27 mouse cellular contexts compared by ENCODE assay signal in genomic region chr3:31161336-31161735, GRCm38 (mm10). TPM values are rescaled to one million over a fixed set of nuclear protein-coding genes. Genes with fewer than 3 reads are reported as not detected.
A peak's percentile ranks its signal among the peaks of the same experiment; 100 is the strongest.
DNase-seq lines count a peak whose midpoint lies in the region; ATAC-seq lines count a peak whose summit lies in the region.
"Had no signal": no experiment of that assay in that cellular context is flagged by ENCODE, and none has a peak within 500 bp of the region (broad histone marks: within the 10 kb centered on the region; RNA-seq: fewer than 3 reads in every experiment).

No protein-coding gene starts in this region.

- WGBS in forebrain, embryonic 10.5 days: 36% methylated on average over 6 of the region's 6 CpGs
- whole genome bisulfite sequencing in forebrain, embryonic 16.5 days: 26% methylated on average over 6 of the region's 6 CpGs
- 20% methylated on average over 6 of the region's 6 CpGs for WGBS in embryonic facial prominence, embryonic 11.5 days
- WGBS in midbrain, embryonic 11.5 days: 22% methylated on average over 6 of the region's 6 CpGs

- no peaks in the 10 kb centered on the region for H3K27me3 ChIP-seq in forebrain, embryonic 10.5 days (ENCODE audit: poor library complexity, severe bottlenecking)
- no peaks in the 10 kb centered on the region for H3K27me3 ChIP-seq in forebrain, embryonic 16.5 days (replicated peaks; ENCODE audit: control insufficient read depth, insufficient read depth, low read length)
- H3K27me3 ChIP-seq in embryonic facial prominence, embryonic 11.5 days (ENCODE audit: control insufficient read depth, insufficient read depth, low read length): no peaks in the 10 kb centered on the region
- no peaks in the 10 kb centered on the region for H3K27me3 ChIP-seq in midbrain, embryonic 11.5 days (ENCODE audit: control insufficient read depth, insufficient read depth, low read length)
- H3K27me3 ChIP-seq: CH12.LX; embryonic facial prominence, embryonic 12.5 days; embryonic facial prominence, embryonic 15.5 days; forebrain, embryonic 12.5 days; forebrain, embryonic 15.5 days; hindbrain, embryonic 13.5 days had no signal

- no peak for ATAC-seq in forebrain, embryonic 16.5 days
- no peak for ATAC-seq in embryonic facial prominence, embryonic 11.5 days (replicated peaks; ENCODE audit: insufficient number of reproducible peaks, low FRiP score, low TSS enrichment, low read depth)
- no peak for ATAC-seq in midbrain, embryonic 11.5 days (ENCODE audit: low FRiP score)
- ATAC-seq: forebrain, embryonic 15.5 days; intestine, postnatal 0 days had no signal

- H3K9me3 ChIP-seq in forebrain, embryonic 10.5 days: no peaks in the 10 kb centered on the region
- no peaks in the 10 kb centered on the region for H3K9me3 ChIP-seq in forebrain, embryonic 16.5 days (ENCODE audit: control insufficient read depth, low read length)
- H3K9me3 ChIP-seq in embryonic facial prominence, embryonic 11.5 days (replicated peaks; ENCODE audit: control insufficient read depth, low read length): no peaks in the 10 kb centered on the region
- H3K9me3 ChIP-seq in midbrain, embryonic 11.5 days (ENCODE audit: control insufficient read depth, low read length): no peaks in the 10 kb centered on the region
- H3K9me3 ChIP-seq: embryonic facial prominence, embryonic 12.5 days; embryonic facial prominence, embryonic 15.5 days; forebrain, embryonic 12.5 days; forebrain, embryonic 15.5 days; G1E; hindbrain, embryonic 10.5 days; hindbrain, embryonic 13.5 days had no signal

- H3K36me3 ChIP-seq in forebrain, embryonic 10.5 days (replicated peaks): no peaks in the 10 kb centered on the region
- no peaks in the 10 kb centered on the region for H3K36me3 ChIP-seq in forebrain, embryonic 16.5 days (ENCODE audit: control insufficient read depth, insufficient read depth)
- H3K36me3 ChIP-seq in embryonic facial prominence, embryonic 11.5 days (replicated peaks; ENCODE audit: control insufficient read depth, insufficient read depth, low read depth, low read length): no peaks in the 10 kb centered on the region
- H3K36me3 ChIP-seq in midbrain, embryonic 11.5 days (ENCODE audit: control insufficient read depth, insufficient read depth, low read length): no peaks in the 10 kb centered on the region
- H3K36me3 ChIP-seq: embryonic facial prominence, embryonic 12.5 days; embryonic facial prominence, embryonic 15.5 days; forebrain, embryonic 12.5 days; forebrain, embryonic 15.5 days; G1E; hindbrain, embryonic 10.5 days; hindbrain, embryonic 13.5 days had no signal

- no peak overlapping the region for H3K4me2 ChIP-seq in forebrain, embryonic 16.5 days (ENCODE audit: low read length)
- no peak overlapping the region for H3K4me2 ChIP-seq in embryonic facial prominence, embryonic 11.5 days (ENCODE audit: low read depth, low read length)
- H3K4me2 ChIP-seq in midbrain, embryonic 11.5 days: no peak overlapping the region
- H3K4me2 ChIP-seq: embryonic facial prominence, embryonic 12.5 days; embryonic facial prominence, embryonic 15.5 days; forebrain, embryonic 12.5 days; forebrain, embryonic 15.5 days; heart, embryonic 11.5 days; hindbrain, embryonic 13.5 days had no signal

- DNase-seq in forebrain, embryonic 10.5 days (ENCODE audit: extremely low spot score, low spot score): no peak
- peak; percentile 62 for DNase-seq in Muller cell, postnatal 12 days (ENCODE audit: inconsistent ontology term)
- peak; percentile 54 for DNase-seq in embryonic facial prominence, embryonic 11.5 days (ENCODE audit: low spot score)
- peak; percentile 63 for DNase-seq in retina, postnatal 1 day
- DNase-seq in thymus, postnatal 0 days (ENCODE audit: low spot score): no peak
- DNase-seq in midbrain, embryonic 11.5 days (ENCODE audit: low spot score, missing footprints): no peak
- DNase-seq: adrenal gland, postnatal 10 days; adrenal gland, postnatal 36 days; B cell, adult 2 months; cerebellum, adult 18-20 months; cerebellum, adult 9-10 months; cerebellum, postnatal 14 days; embryo, embryonic 11 days; gastrocnemius, postnatal 10 days; gastrocnemius, postnatal 36 days; heart, postnatal 36 days had no signal

- peak overlapping the region; percentile 30; the same call in 1 of the 2 replicates for H3K27ac ChIP-seq in forebrain, embryonic 10.5 days
- no peak overlapping the region for H3K27ac ChIP-seq in forebrain, embryonic 16.5 days (ENCODE audit: low read length)
- no peak overlapping the region for H3K27ac ChIP-seq in embryonic facial prominence, embryonic 11.5 days (replicated peaks; ENCODE audit: low read depth, low read length)
- H3K27ac ChIP-seq in midbrain, embryonic 11.5 days (ENCODE audit: low read depth, low read length): no peak overlapping the region
- H3K27ac ChIP-seq: embryonic facial prominence, embryonic 12.5 days; embryonic facial prominence, embryonic 15.5 days; forebrain, embryonic 12.5 days; forebrain, embryonic 15.5 days; hindbrain, embryonic 10.5 days; hindbrain, embryonic 13.5 days had no signal

- no peak overlapping the region for H3K4me3 ChIP-seq in forebrain, embryonic 10.5 days
- H3K4me3 ChIP-seq in forebrain, embryonic 16.5 days (replicated peaks; ENCODE audit: low read length): no peak overlapping the region
- H3K4me3 ChIP-seq in embryonic facial prominence, embryonic 11.5 days (ENCODE audit: low read depth, low read length): no peak overlapping the region
- no peak overlapping the region for H3K4me3 ChIP-seq in midbrain, embryonic 11.5 days (ENCODE audit: low read depth, low read length)
- H3K4me3 ChIP-seq: embryonic facial prominence, embryonic 12.5 days; embryonic facial prominence, embryonic 15.5 days; forebrain, embryonic 12.5 days; forebrain, embryonic 15.5 days; hindbrain, embryonic 10.5 days; hindbrain, embryonic 13.5 days had no signal

- H3K4me1 ChIP-seq in forebrain, embryonic 10.5 days: peaks cover 25% of the 10 kb centered on the region
- peaks cover 5% of the 10 kb centered on the region; the same call in 1 of the 2 replicates for H3K4me1 ChIP-seq in forebrain, embryonic 16.5 days (replicated peaks; ENCODE audit: control insufficient read depth, insufficient read depth, low read length)
- no peaks in the 10 kb centered on the region for H3K4me1 ChIP-seq in embryonic facial prominence, embryonic 11.5 days (ENCODE audit: control insufficient read depth, insufficient read depth, low read length)
- peaks cover 3% of the 10 kb centered on the region; the same call in 1 of the 2 replicates for H3K4me1 ChIP-seq in midbrain, embryonic 11.5 days (ENCODE audit: control insufficient read depth, insufficient read depth, low read length)

- no peak overlapping the region for H3K9ac ChIP-seq in forebrain, embryonic 16.5 days (replicated peaks; ENCODE audit: low read depth, low read length)
- H3K9ac ChIP-seq in embryonic facial prominence, embryonic 11.5 days (replicated peaks; ENCODE audit: low read length): no peak overlapping the region
- H3K9ac ChIP-seq in midbrain, embryonic 11.5 days (ENCODE audit: low read length): no peak overlapping the region
- H3K9ac ChIP-seq: embryonic facial prominence, embryonic 12.5 days; embryonic facial prominence, embryonic 15.5 days; forebrain, embryonic 12.5 days; forebrain, embryonic 15.5 days; hindbrain, embryonic 13.5 days had no signal

RNA-seq across cellular contexts. Expression of gene Cldn11, which starts 11.6 kb away (rescaled TPM):
- 9.0 TPM in 2 replicates for polyA plus RNA-seq in forebrain, embryonic 10.5 days (2016; fragmentation: Nextera tagmentation; extraction: Ambion mirVana)
- polyA plus RNA-seq in forebrain, embryonic 16.5 days (2015; fragmentation: Nextera tagmentation; extraction: Ambion mirVana): 43.5 and 64.5 TPM in 2 replicates
- 28.3 and 36.7 TPM in 2 replicates for polyA plus RNA-seq in embryonic facial prominence, embryonic 11.5 days (2014; fragmentation: Nextera tagmentation; extraction: Ambion mirVana)
- 0.21 and 0.55 TPM in 2 replicates for polyA plus RNA-seq in thymus, postnatal 0 days (2015; fragmentation: Nextera tagmentation; extraction: Ambion mirVana)
- 8.7 and 9.6 TPM in 2 replicates for polyA plus RNA-seq in midbrain, embryonic 11.5 days (2014; fragmentation: Nextera tagmentation; extraction: Ambion mirVana)
- polyA plus RNA-seq: G1E had no signal

Comparison
In these comparisons a context has a peak if more than half of its experiments do, and no peak if none do; other contexts are left out.
1. DNase-seq: peak in Muller cell, postnatal 12 days (single experiment), embryonic facial prominence, embryonic 11.5 days (single experiment) and retina, postnatal 1 day (single experiment); none in forebrain, embryonic 10.5 days (single experiment), thymus, postnatal 0 days (single experiment) and midbrain, embryonic 11.5 days (single experiment).